Mouse (Mus musculus) liver, embryonic 14.5 days (tissue): ENCODE measurements at regions not wholly inside any gene's neighbourhood (a gene's known extent, or its start where the extent isn't known, plus 50 kb on each side); places are given as distances from the start of the nearest gene placed in this dataset.

Source experiments
- ATAC-seq: fragments of 200-750 bp; cut with Nextera tagmentation; 2 replicates; pipeline ENCODE4 v1.8.0; 2017; ENCODE audit warnings: moderate number of reproducible peaks, mild to moderate bottlenecking, moderate library complexity; ENCODE audit not compliant: insufficient read depth
- DNase-seq, 3 experiments: peaks; one replicate each; pipeline ENCODE4 v3.0.0-alpha.2; 2012 to 2013; ENCODE audit warnings: low read depth in 3 of 3, low spot score in 3 of 3
- H3K27ac ChIP-seq: fragments of 300-500 bp; sonication (generic); 2 replicates; pipeline ENCODE4 v1.5.1; 2014; ENCODE audit warnings: moderate library complexity, mild to moderate bottlenecking, control low read depth, inconsistent platforms
- H3K27me3 ChIP-seq: fragments of 300-500 bp; sonication (generic); 2 replicates; pipeline ENCODE4 v1.6.1; 2014; ENCODE audit warnings: mild to moderate bottlenecking, low read length, moderate library complexity; ENCODE audit not compliant: control insufficient read depth, insufficient read depth
- H3K36me3 ChIP-seq: fragments of 300-500 bp; sonication (generic); replicated peaks from 2 replicates; pipeline ENCODE4 v1.6.1; 2014; ENCODE audit warnings: low read depth; ENCODE audit not compliant: control insufficient read depth, insufficient read depth
- H3K4me1 ChIP-seq, 2 experiments: fragments of 200-500 bp in 1 of 2; fragments of 300-500 bp in 1 of 2; sonication (generic) in 1 of 2; replicated peaks; 2 replicates each; pipeline ENCODE4 v1.6.1; 2012 to 2014; ENCODE audit warnings: antibody characterized with exemption in 1 of 2, inconsistent platforms in 1 of 2, low read length in 1 of 2; ENCODE audit not compliant: control insufficient read depth in 2 of 2, insufficient read depth in 2 of 2
- H3K4me2 ChIP-seq: fragments of 300-500 bp; sonication (generic); 2 replicates; pipeline ENCODE4 v1.6.1; 2014; ENCODE audit warnings: low read depth, mild to moderate bottlenecking, control low read depth, moderate library complexity
- H3K4me3 ChIP-seq, 2 experiments: fragments of 200-500 bp in 1 of 2; fragments of 300-500 bp in 1 of 2; sonication (generic) in 1 of 2; 2 replicates each; pipeline ENCODE4 v1.5.1; 2012 to 2014; ENCODE audit warnings: low read depth in 2 of 2, low read length in 2 of 2, mild to moderate bottlenecking in 2 of 2, control low read depth in 1 of 2, inconsistent platforms in 1 of 2, moderate library complexity in 1 of 2; ENCODE audit not compliant: insufficient read depth in 1 of 2
- H3K9ac ChIP-seq: fragments of 300-500 bp; sonication (generic); replicated peaks from 2 replicates; pipeline ENCODE4 v1.6.1; 2014; ENCODE audit warnings: mild to moderate bottlenecking, control low read depth, moderate library complexity
- H3K9me3 ChIP-seq: fragments of 300-500 bp; sonication (generic); 2 replicates; pipeline ENCODE4 v1.6.1; 2016; ENCODE audit warnings: low read length, mixed read lengths; ENCODE audit not compliant: control insufficient read depth
- CTCF ChIP-seq: IDR thresholded peaks from 2 replicates; pipeline ENCODE4 v1.5.1; 2016; ENCODE audit warnings: antibody characterized with exemption, low read depth, control low read depth
- EP300 ChIP-seq: IDR thresholded peaks from 2 replicates; pipeline ENCODE4 v1.6.1; 2016; ENCODE audit warnings: antibody characterized with exemption, low read depth
- WGBS: fragments of 180-500 bp; shearing (Covaris S2); extraction: QIAGEN DNeasy Blood & Tissue Kit; methylation state at CpG from one replicate; pipeline ENCODE4 v1.1.7; 2014; ENCODE audit not compliant: insufficient replicate concordance; 5-methylcytosine and 5-hydroxymethylcytosine counted together

- Histone ChIP-seq H3K27ac (no peak overlapping the region), H3K9me3 (no peaks in the 10 kb centered on the region), H3K4me1 (no peaks in the 10 kb centered on the region), H3K36me3 (no peaks in the 10 kb centered on the region), H3K27me3 (no peaks in the 10 kb centered on the region), H3K4me3 (no peak overlapping the region), H3K9ac (no peak overlapping the region), H3K4me2 (no peak overlapping the region)
- DNase-seq (no peak), ATAC-seq (no peak)
- 93% methylated on average over 11 of the region's 11 CpGs for WGBS
- TF ChIP-seq EP300 (no peak), CTCF (no peak)
These were observed 132.1 kb upstream of the Auts2 start for GRCm38 (mm10) chr5:132675261-132675660.

GRCm38 (mm10) chr5:132673599-132674305 is 130.6 kb upstream of the Auts2 start:
- WGBS, result 52% methylated on average over 6 of the region's 6 CpGs
- Histone ChIP-seq H3K9ac (no peak overlapping the region), H3K4me1 (no peaks in the 10 kb centered on the region), H3K27ac (no peak overlapping the region), H3K9me3 (no peaks in the 10 kb centered on the region), H3K4me3 (no peak overlapping the region), H3K36me3 (no peaks in the 10 kb centered on the region), H3K4me2 (no peak overlapping the region), H3K27me3 (no peaks in the 10 kb centered on the region)
- no peak for DNase-seq
- no peak for ATAC-seq
- TF ChIP-seq CTCF, result no peak

- TF ChIP-seq EP300 (no peak), CTCF (no peak)
- H3K27me3 ChIP-seq, result no peaks in the 10 kb centered on the region
These were observed 128.4 kb upstream of the Auts2 start for GRCm38 (mm10) chr5:132671496-132671895.

GRCm38 (mm10) chr5:132667316-132667715 is 124.2 kb upstream of the Auts2 start:
- no peak for DNase-seq
- 50% methylated on average over 4 of the region's 4 CpGs for WGBS

More at GRCm38 (mm10) chr5:132671496-132671895, 128.4 kb upstream of the Auts2 start:
- ATAC-seq, result no peak
- DNase-seq, result no peak
- H3K36me3 ChIP-seq, result no peaks in the 10 kb centered on the region
- WGBS, result 14% methylated on average over 5 of the region's 5 CpGs
- H3K9me3 ChIP-seq, result no peaks in the 10 kb centered on the region
- H3K4me1 ChIP-seq, result no peaks in the 10 kb centered on the region
- no peak overlapping the region for H3K4me3 ChIP-seq
- no peak overlapping the region for H3K27ac ChIP-seq
- H3K4me2 ChIP-seq, result no peak overlapping the region
- no peak overlapping the region for H3K9ac ChIP-seq

GRCm38 (mm10) chr5:132661266-132661665 is 118.1 kb upstream of the Auts2 start:
- Histone ChIP-seq H3K36me3 (no peaks in the 10 kb centered on the region), H3K27me3 (no peaks in the 10 kb centered on the region), H3K4me1 (no peaks in the 10 kb centered on the region), H3K4me3 (no peak overlapping the region), H3K4me2 (no peak overlapping the region), H3K9me3 (no peaks in the 10 kb centered on the region), H3K27ac (no peak overlapping the region), H3K9ac (no peak overlapping the region)
- no peak for ATAC-seq
- TF ChIP-seq CTCF (no peak), EP300 (no peak)
- DNase-seq, result no peak
- 56% methylated on average over 1 of the region's 1 CpGs for WGBS

More at GRCm38 (mm10) chr5:132667316-132667715, 124.2 kb upstream of the Auts2 start:
- no peak overlapping the region for H3K4me2 ChIP-seq
- ATAC-seq, result no peak
- no peaks in the 10 kb centered on the region for H3K4me1 ChIP-seq
- H3K4me3 ChIP-seq, result no peak overlapping the region
- H3K9me3 ChIP-seq, result no peaks in the 10 kb centered on the region
- no peaks in the 10 kb centered on the region for H3K27me3 ChIP-seq
- H3K27ac ChIP-seq, result no peak overlapping the region
- no peaks in the 10 kb centered on the region for H3K36me3 ChIP-seq
- no peak overlapping the region for H3K9ac ChIP-seq
- TF ChIP-seq CTCF, result no peak
- TF ChIP-seq EP300, result no peak
